Mouse (Mus musculus) limb, embryonic 14.5 days (tissue): ENCODE measurements at regions not wholly inside any gene's neighbourhood (a gene's known extent, or its start where the extent isn't known, plus 50 kb on each side); places are given as distances from the start of the nearest gene placed in this dataset.

Experiments
- ATAC-seq: fragments of 200-750 bp; cut with Nextera tagmentation; 2 replicates; pipeline ENCODE4 v1.8.0; 2017; ENCODE audit warnings: low read depth, moderate number of reproducible peaks, moderate TSS enrichment; ENCODE audit not compliant: low FRiP score
- DNase-seq: peaks from one replicate; pipeline ENCODE4 v3.0.0-alpha.2; 2015; ENCODE audit warnings: low spot score
- H3K27ac ChIP-seq: fragments of 300-500 bp; sonication (generic); replicated peaks from 2 replicates; pipeline ENCODE4 v1.5.1; 2014; ENCODE audit warnings: low read depth, mild to moderate bottlenecking, low read length, moderate library complexity, mixed read lengths
- H3K27me3 ChIP-seq: fragments of 300-500 bp; sonication (generic); 2 replicates; pipeline ENCODE4 v1.6.1; 2014; ENCODE audit warnings: low read length, mixed read lengths; ENCODE audit not compliant: control insufficient read depth, insufficient read depth
- H3K36me3 ChIP-seq: fragments of 300-500 bp; sonication (generic); 2 replicates; pipeline ENCODE4 v1.6.1; 2014; ENCODE audit warnings: mild to moderate bottlenecking, low read length, moderate library complexity, mixed read lengths; ENCODE audit not compliant: control insufficient read depth, insufficient read depth
- H3K4me1 ChIP-seq: fragments of 300-500 bp; sonication (generic); 2 replicates; pipeline ENCODE4 v1.6.1; 2014; ENCODE audit warnings: antibody characterized with exemption, low read length, mixed read lengths; ENCODE audit not compliant: control insufficient read depth, insufficient read depth
- H3K4me2 ChIP-seq: fragments of 300-500 bp; sonication (generic); replicated peaks from 2 replicates; pipeline ENCODE4 v1.6.1; 2014; ENCODE audit warnings: low read depth, mild to moderate bottlenecking, low read length, moderate library complexity; ENCODE audit not compliant: severe bottlenecking
- H3K4me3 ChIP-seq: fragments of 300-500 bp; sonication (generic); replicated peaks from 2 replicates; pipeline ENCODE4 v1.5.1; 2014; ENCODE audit warnings: low read length
- H3K9ac ChIP-seq: fragments of 300-500 bp; sonication (generic); 2 replicates; pipeline ENCODE4 v1.6.1; 2014; ENCODE audit warnings: mild to moderate bottlenecking, low read depth, low read length, moderate library complexity; ENCODE audit not compliant: severe bottlenecking
- H3K9me3 ChIP-seq: fragments of 300-500 bp; sonication (generic); 2 replicates; pipeline ENCODE4 v1.6.1; 2016; ENCODE audit warnings: low read length; ENCODE audit not compliant: control insufficient read depth
- POLR2A ChIP-seq: fragments of 200-500 bp; IDR thresholded peaks from 2 replicates; pipeline ENCODE4 v1.8.0; 2012; ENCODE audit warnings: inconsistent platforms, mild to moderate bottlenecking, moderate library complexity, borderline replicate concordance; ENCODE audit not compliant: insufficient read depth, insufficient read length; ENCODE audit errors: extremely low read depth
- WGBS: fragments of 180-500 bp; shearing (Covaris S2); extraction: QIAGEN DNeasy Blood & Tissue Kit; methylation state at CpG from one replicate; pipeline ENCODE4 v1.1.7; 2014; 5-methylcytosine and 5-hydroxymethylcytosine counted together

GRCm38 (mm10) chr14:74527246-74527645, 113.4 kb upstream of the Htr2a start:
- TF ChIP-seq POLR2A: no peak
- Histone ChIP-seq H3K9me3 (no peaks in the 10 kb centered on the region), H3K27ac (no peak overlapping the region), H3K27me3 (no peaks in the 10 kb centered on the region), H3K36me3 (no peaks in the 10 kb centered on the region), H3K4me2 (no peak overlapping the region), H3K9ac (no peak overlapping the region), H3K4me3 (no peak overlapping the region), H3K4me1 (no peaks in the 10 kb centered on the region)
- no peak for ATAC-seq
- DNase-seq: no peak
- 60% methylated on average over 4 of the region's 4 CpGs for WGBS

GRCm38 (mm10) chr14:74529368-74529951, 111.2 kb upstream of the Htr2a start:
- DNase-seq: no peak

GRCm38 (mm10) chr14:74538187-74538586, 102.5 kb upstream of the Htr2a start:
- Histone ChIP-seq H3K27me3 (no peaks in the 10 kb centered on the region), H3K4me2 (no peak overlapping the region), H3K36me3 (no peaks in the 10 kb centered on the region), H3K9me3 (no peaks in the 10 kb centered on the region), H3K9ac (no peak overlapping the region), H3K4me3 (no peak overlapping the region), H3K27ac (no peak overlapping the region), H3K4me1 (no peaks in the 10 kb centered on the region)
- DNase-seq: no peak
- no peak for TF ChIP-seq POLR2A
- ATAC-seq: no peak
- 88% methylated on average over 2 of the region's 2 CpGs for WGBS

More at GRCm38 (mm10) chr14:74529368-74529951, 111.2 kb upstream of the Htr2a start:
- no peak for ATAC-seq
- no peaks in the 10 kb centered on the region for H3K36me3 ChIP-seq
- H3K4me1 ChIP-seq: no peaks in the 10 kb centered on the region
- H3K4me3 ChIP-seq: no peak overlapping the region
- no peak for TF ChIP-seq POLR2A
- no peak overlapping the region for H3K4me2 ChIP-seq
- WGBS: 45% methylated on average over 7 of the region's 7 CpGs
- H3K27ac ChIP-seq: no peak overlapping the region
- no peaks in the 10 kb centered on the region for H3K27me3 ChIP-seq
- no peak overlapping the region for H3K9ac ChIP-seq
- no peaks in the 10 kb centered on the region for H3K9me3 ChIP-seq

GRCm38 (mm10) chr14:74544028-74544427, 96.6 kb upstream of the Htr2a start:
- Histone ChIP-seq H3K9ac (no peak overlapping the region), H3K9me3 (no peaks in the 10 kb centered on the region), H3K4me1 (no peaks in the 10 kb centered on the region), H3K4me3 (no peak overlapping the region), H3K36me3 (no peaks in the 10 kb centered on the region), H3K27me3 (no peaks in the 10 kb centered on the region), H3K27ac (no peak overlapping the region), H3K4me2 (no peak overlapping the region)
- WGBS: 85% methylated on average over 3 of the region's 3 CpGs
- peak; percentile 78; the same call in 1 of the 2 replicates for ATAC-seq
- no peak for TF ChIP-seq POLR2A
- peak; percentile 7 for DNase-seq

GRCm38 (mm10) chr14:74551091-74551490, 89.5 kb upstream of the Htr2a start:
- no peak overlapping the region for H3K4me3 ChIP-seq
- DNase-seq: no peak
- H3K36me3 ChIP-seq: no peaks in the 10 kb centered on the region
- no peak for ATAC-seq
- no peak overlapping the region for H3K27ac ChIP-seq
- H3K9me3 ChIP-seq: no peaks in the 10 kb centered on the region
- H3K4me1 ChIP-seq: no peaks in the 10 kb centered on the region
- TF ChIP-seq POLR2A: no peak
- no peak overlapping the region for H3K9ac ChIP-seq
- no peak overlapping the region for H3K4me2 ChIP-seq
- no peaks in the 10 kb centered on the region for H3K27me3 ChIP-seq
- WGBS: 88% methylated on average over 2 of the region's 2 CpGs
